Mouse (Mus musculus) hindbrain, embryonic 16.5 days (tissue): ENCODE results near the gene Alkbh6. TPM values are rescaled to one million over a fixed set of nuclear protein-coding genes. Genes with fewer than 3 reads are reported as not detected.

ENCODE experiments used
- ATAC-seq: fragments of 200-750 bp; cut with Nextera tagmentation; 2 replicates; pipeline ENCODE4 v1.8.0; 2017; ENCODE audit warnings: moderate TSS enrichment, moderate library complexity
- H3K27ac ChIP-seq: fragments of 300-500 bp; sonication (generic); 2 replicates; pipeline ENCODE4 v1.5.1; 2014; ENCODE audit warnings: low read depth, mild to moderate bottlenecking, control low read depth, low read length, moderate library complexity
- H3K27me3 ChIP-seq: fragments of 300-500 bp; sonication (generic); replicated peaks from 2 replicates; pipeline ENCODE4 v1.6.1; 2014; ENCODE audit warnings: low read length; ENCODE audit not compliant: control insufficient read depth, insufficient read depth
- H3K36me3 ChIP-seq: fragments of 300-500 bp; sonication (generic); 2 replicates; pipeline ENCODE4 v1.6.1; 2014; ENCODE audit warnings: mild to moderate bottlenecking, low read length, moderate library complexity, mixed read lengths; ENCODE audit not compliant: control insufficient read depth, insufficient read depth
- H3K4me1 ChIP-seq: fragments of 300-500 bp; sonication (generic); 2 replicates; pipeline ENCODE4 v1.6.1; 2014; ENCODE audit warnings: low read depth, low read length; ENCODE audit not compliant: control insufficient read depth, insufficient read depth
- H3K4me2 ChIP-seq: fragments of 300-500 bp; sonication (generic); 2 replicates; pipeline ENCODE4 v1.6.1; 2014; ENCODE audit warnings: mild to moderate bottlenecking, low read length, control low read depth, moderate library complexity
- H3K4me3 ChIP-seq: fragments of 300-500 bp; sonication (generic); 2 replicates; pipeline ENCODE4 v1.5.1; 2014; ENCODE audit warnings: mild to moderate bottlenecking, low read length, control low read depth, moderate library complexity
- H3K9ac ChIP-seq: fragments of 300-500 bp; sonication (generic); 2 replicates; pipeline ENCODE4 v1.6.1; 2014; ENCODE audit warnings: low read depth, mild to moderate bottlenecking, control low read depth, low read length, moderate library complexity
- H3K9me3 ChIP-seq: fragments of 300-500 bp; sonication (generic); 2 replicates; pipeline ENCODE4 v1.6.1; 2014; ENCODE audit warnings: mild to moderate bottlenecking, low read length, moderate library complexity; ENCODE audit not compliant: control insufficient read depth
- WGBS: fragments of 180-500 bp; shearing (Covaris S2); extraction: QIAGEN DNeasy Blood & Tissue Kit; methylation state at CpG from one replicate; pipeline ENCODE4 v1.1.7; 2014; 5-methylcytosine and 5-hydroxymethylcytosine counted together
- polyA plus RNA-seq: library from polyadenylated mRNA; unstranded; fragments of >200 nt; fragmentation: Nextera tagmentation; extraction: Ambion mirVana; gene quantifications from 2 replicates; pipeline ENCODE4 v1.2.1, GENCODE M21; 2015

Alkbh6 gene
- polyA plus RNA-seq: 124 and 131 TPM in 2 replicates

GRCm38 (mm10) chr7:30308076-30309005, at the start of gene Alkbh6:
Gene Alkbh6 (plus strand): TSS chr7:30308717.
- WGBS: 4% methylated on average over 27 of the region's 27 CpGs
- peak; percentile 100 for ATAC-seq
- peaks cover 15% of the 10 kb centered on the region for H3K36me3 ChIP-seq
- H3K4me3 ChIP-seq: peak within 1 kb of the TSS; percentile 73
- H3K27me3 ChIP-seq: no peaks in the 10 kb centered on the region
- peak within 1 kb of the TSS; percentile 79 for H3K9ac ChIP-seq
- peaks cover 19% of the 10 kb centered on the region for H3K4me1 ChIP-seq
- H3K27ac ChIP-seq: peak within 1 kb of the TSS; percentile 73
- H3K9me3 ChIP-seq: no peaks in the 10 kb centered on the region
- H3K4me2 ChIP-seq: peak within 1 kb of the TSS; percentile 97

- H3K27ac ChIP-seq: no peak overlapping the region
- 88% methylated on average over 2 of the region's 2 CpGs for WGBS
- ATAC-seq: no peak
- H3K9ac ChIP-seq: no peak overlapping the region
- H3K4me3 ChIP-seq: no peak overlapping the region
- H3K9me3 ChIP-seq: no peaks in the 10 kb centered on the region
- H3K27me3 ChIP-seq: no peaks in the 10 kb centered on the region
- H3K4me1 ChIP-seq: no peaks in the 10 kb centered on the region
- H3K4me2 ChIP-seq: no peak overlapping the region
- no peaks in the 10 kb centered on the region for H3K36me3 ChIP-seq
Observed at GRCm38 (mm10) chr7:30265041-30265440, 43.5 kb upstream of the Alkbh6 start.

GRCm38 (mm10) chr7:30265531-30265930, 43.0 kb upstream of the Alkbh6 start:
- Histone ChIP-seq H3K9me3 (no peaks in the 10 kb centered on the region), H3K4me1 (no peaks in the 10 kb centered on the region), H3K4me2 (no peak overlapping the region), H3K27ac (no peak overlapping the region), H3K27me3 (no peaks in the 10 kb centered on the region), H3K9ac (no peak overlapping the region), H3K36me3 (no peaks in the 10 kb centered on the region; the same call in 1 of the 2 replicates), H3K4me3 (no peak overlapping the region)
- no peak for ATAC-seq
- WGBS: 94% methylated on average over 5 of the region's 5 CpGs

- Histone ChIP-seq H3K4me1 (no peaks in the 10 kb centered on the region), H3K27me3 (no peaks in the 10 kb centered on the region), H3K4me3 (no peak overlapping the region), H3K9ac (no peak overlapping the region), H3K4me2 (no peak overlapping the region), H3K9me3 (no peaks in the 10 kb centered on the region), H3K36me3 (no peaks in the 10 kb centered on the region; the same call in 1 of the 2 replicates), H3K27ac (no peak overlapping the region)
- no peak for ATAC-seq
- 89% methylated on average over 7 of the region's 7 CpGs for WGBS
Observed at GRCm38 (mm10) chr7:30265935-30266334, 42.6 kb upstream of the Alkbh6 start.

GRCm38 (mm10) chr7:30266780-30267179, 41.7 kb upstream of the Alkbh6 start:
- H3K4me3 ChIP-seq: no peak overlapping the region
- H3K9me3 ChIP-seq: no peaks in the 10 kb centered on the region
- 85% methylated on average over 3 of the region's 3 CpGs for WGBS
- no peaks in the 10 kb centered on the region for H3K4me1 ChIP-seq
- no peak overlapping the region for H3K9ac ChIP-seq
- H3K36me3 ChIP-seq: no peaks in the 10 kb centered on the region; the same call in 1 of the 2 replicates
- H3K27me3 ChIP-seq: no peaks in the 10 kb centered on the region
- H3K4me2 ChIP-seq: no peak overlapping the region
- no peak overlapping the region for H3K27ac ChIP-seq
- no peak for ATAC-seq

GRCm38 (mm10) chr7:30269641-30270040, 38.9 kb upstream of the Alkbh6 start:
- Histone ChIP-seq H3K4me3 (no peak overlapping the region), H3K27ac (no peak overlapping the region), H3K27me3 (no peaks in the 10 kb centered on the region), H3K36me3 (no peaks in the 10 kb centered on the region; the same call in 1 of the 2 replicates), H3K9me3 (no peaks in the 10 kb centered on the region), H3K4me1 (no peaks in the 10 kb centered on the region), H3K9ac (no peak overlapping the region), H3K4me2 (no peak overlapping the region)
- no peak for ATAC-seq
- 87% methylated on average over 4 of the region's 4 CpGs for WGBS

DNA sequence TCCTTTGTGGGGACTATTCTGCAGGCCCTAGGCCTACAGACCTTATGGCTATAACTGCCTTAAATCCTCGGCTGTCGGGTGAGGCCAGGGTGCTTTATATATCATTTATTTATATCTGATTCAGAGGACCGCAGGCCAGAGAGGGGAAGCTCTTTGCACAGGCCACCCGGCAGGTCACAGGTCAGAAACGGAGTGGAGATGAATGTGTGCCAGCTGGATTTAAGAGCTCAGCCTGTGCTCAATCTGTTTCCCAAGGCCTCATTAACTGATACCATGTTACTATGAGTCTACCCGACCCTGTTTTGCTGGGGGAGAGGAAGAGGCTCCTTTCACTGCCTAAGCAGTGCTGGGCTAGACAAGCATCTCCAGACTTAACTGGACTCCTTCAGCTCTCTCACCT, 34.1 kb upstream of the Alkbh6 start:
- no peak for ATAC-seq

GRCm38 (mm10) chr7:30278911-30279310, 29.6 kb upstream of the Alkbh6 start:
- Histone ChIP-seq H3K36me3 (no peaks in the 10 kb centered on the region), H3K4me1 (peaks cover 2% of the 10 kb centered on the region; the same call in 1 of the 2 replicates), H3K9ac (no peak overlapping the region), H3K4me3 (no peak overlapping the region), H3K27ac (no peak overlapping the region), H3K9me3 (no peaks in the 10 kb centered on the region), H3K4me2 (no peak overlapping the region), H3K27me3 (no peaks in the 10 kb centered on the region)
- 62% methylated on average over 2 of the region's 2 CpGs for WGBS
- ATAC-seq: no peak

More for the DNA sequence above, 34.1 kb upstream of the Alkbh6 start:
- Histone ChIP-seq H3K36me3 (no peaks in the 10 kb centered on the region; the same call in 1 of the 2 replicates), H3K4me2 (no peak overlapping the region), H3K9me3 (no peaks in the 10 kb centered on the region), H3K27me3 (no peaks in the 10 kb centered on the region), H3K27ac (no peak overlapping the region), H3K4me1 (no peaks in the 10 kb centered on the region; the same call in 1 of the 2 replicates), H3K4me3 (no peak overlapping the region), H3K9ac (no peak overlapping the region)
- WGBS: 89% methylated on average over 6 of the region's 6 CpGs

DNA sequence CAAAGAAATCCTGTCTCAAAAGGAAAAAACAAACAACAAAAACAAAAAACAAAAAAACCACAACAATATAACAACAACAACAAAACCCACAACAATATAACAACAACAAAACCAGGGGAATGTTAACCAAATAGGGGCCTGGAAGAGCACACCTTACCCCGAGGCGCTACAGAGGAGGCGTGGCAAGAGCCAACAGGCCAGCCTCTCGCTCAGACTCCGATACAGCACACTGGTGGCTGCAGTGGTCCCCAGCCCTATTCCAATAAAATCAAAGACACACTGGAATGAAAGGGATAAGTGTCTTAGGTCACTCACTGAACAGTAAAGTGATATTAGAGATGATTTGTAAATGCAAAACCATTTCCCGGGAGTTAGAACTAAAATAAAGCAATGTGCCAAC, 29.0 kb upstream of the Alkbh6 start:
- WGBS: 0% methylated on average over 6 of the region's 6 CpGs
- H3K36me3 ChIP-seq: no peaks in the 10 kb centered on the region
- H3K4me2 ChIP-seq: peak overlapping the region; percentile 99
- no peak overlapping the region; the same call in 1 of the 2 replicates for H3K27ac ChIP-seq
- peak overlapping the region; percentile 46; the same call in 1 of the 2 replicates for H3K9ac ChIP-seq
- peaks cover 2% of the 10 kb centered on the region; the same call in 1 of the 2 replicates for H3K4me1 ChIP-seq
- peak overlapping the region; percentile 74 for H3K4me3 ChIP-seq
- H3K27me3 ChIP-seq: no peaks in the 10 kb centered on the region
- ATAC-seq: no peak
- H3K9me3 ChIP-seq: no peaks in the 10 kb centered on the region
